Mouse (Mus musculus): ENCODE measurements around the gene Brf1. TPM values are rescaled to one million over a fixed set of nuclear protein-coding genes. Genes with fewer than 3 reads are reported as not detected.

Gene Brf1
- polyA plus RNA-seq, 1 experiment from 2014 or later: 74.2 TPM

DNA sequence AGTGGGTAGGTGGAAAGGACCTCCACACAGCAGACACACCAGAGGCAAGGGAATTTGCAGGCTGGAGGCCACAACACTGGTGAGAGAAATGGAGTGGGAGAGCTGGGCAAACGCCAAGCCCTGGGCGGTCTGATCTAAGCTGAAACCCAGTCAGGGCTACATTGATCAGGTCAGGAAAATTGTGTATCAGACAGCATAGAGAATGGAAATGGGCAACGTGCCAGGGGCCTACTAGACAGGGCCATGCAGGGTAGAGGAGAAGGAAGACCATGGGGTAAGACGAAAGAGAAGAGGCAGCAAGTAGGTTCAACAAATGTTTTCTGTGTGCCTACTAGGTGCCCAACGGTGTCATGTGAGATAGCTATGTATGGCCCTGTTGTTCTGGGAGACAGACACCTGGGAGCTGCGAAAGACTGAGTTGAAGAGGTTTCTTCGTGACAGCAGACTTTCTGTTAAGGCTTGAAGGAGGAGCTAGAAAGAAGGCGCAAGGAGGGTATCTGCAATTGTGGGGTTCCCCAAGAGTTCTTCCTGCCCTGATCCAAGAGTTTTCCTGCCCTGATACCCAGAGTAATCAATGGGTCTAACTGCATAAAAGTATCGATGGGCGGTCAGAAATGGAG is 59.2 kb downstream of the Brf1 start:
- Histone ChIP-seq H3K9ac (peak overlapping the region; percentile 63), H3K27me3 (0 out of 2 replicates have a peak, but pooled peaks cover 11% of the 10 kb centered on the region), H3K4me1 (peaks cover 22% of the 10 kb centered on the region), H3K4me3 (replicated peaks) (peak overlapping the region; percentile 61), H3K4me2 (peak overlapping the region; percentile 63), H3K36me3 (replicated peaks) (no peaks in the 10 kb centered on the region), H3K9me3 (no peaks in the 10 kb centered on the region), H3K27ac (no peak overlapping the region)
- peak; percentile 12 for ATAC-seq (ENCODE audit: low FRiP score)
- WGBS: 42% methylated on average over 10 of the region's 10 CpGs

DNA sequence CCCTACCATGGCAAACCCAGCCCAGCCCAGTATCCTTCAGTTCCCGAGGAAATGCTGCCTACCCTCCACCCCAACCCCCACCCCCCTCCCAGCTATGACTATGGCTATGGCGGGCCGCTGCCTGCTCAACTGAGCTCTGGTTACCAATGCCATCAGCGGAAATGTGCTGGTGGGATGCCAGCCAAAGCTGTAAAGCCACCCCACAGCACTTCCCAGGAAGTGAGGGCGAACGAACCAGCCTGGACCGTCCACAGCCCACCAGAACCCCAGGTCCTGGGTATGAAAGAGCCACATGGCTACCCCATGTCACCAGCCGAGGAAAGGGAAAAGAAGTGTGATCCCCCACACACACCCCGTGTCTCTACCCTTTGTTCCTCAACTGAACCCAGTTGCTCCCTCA is 59.8 kb downstream of the Brf1 start:
- H3K9ac ChIP-seq: no peak overlapping the region
- H3K4me3 ChIP-seq (replicated peaks): no peak overlapping the region
- H3K36me3 ChIP-seq (replicated peaks): no peaks in the 10 kb centered on the region
- WGBS: 84% methylated on average over 9 of the region's 9 CpGs
- no peak overlapping the region for H3K4me2 ChIP-seq
- no peak overlapping the region for H3K27ac ChIP-seq
- no peaks in the 10 kb centered on the region for H3K9me3 ChIP-seq
- H3K27me3 ChIP-seq: 0 out of 2 replicates have a peak, but pooled peaks cover 11% of the 10 kb centered on the region
- ATAC-seq (ENCODE audit: low FRiP score): no peak
- peaks cover 22% of the 10 kb centered on the region for H3K4me1 ChIP-seq

DNA sequence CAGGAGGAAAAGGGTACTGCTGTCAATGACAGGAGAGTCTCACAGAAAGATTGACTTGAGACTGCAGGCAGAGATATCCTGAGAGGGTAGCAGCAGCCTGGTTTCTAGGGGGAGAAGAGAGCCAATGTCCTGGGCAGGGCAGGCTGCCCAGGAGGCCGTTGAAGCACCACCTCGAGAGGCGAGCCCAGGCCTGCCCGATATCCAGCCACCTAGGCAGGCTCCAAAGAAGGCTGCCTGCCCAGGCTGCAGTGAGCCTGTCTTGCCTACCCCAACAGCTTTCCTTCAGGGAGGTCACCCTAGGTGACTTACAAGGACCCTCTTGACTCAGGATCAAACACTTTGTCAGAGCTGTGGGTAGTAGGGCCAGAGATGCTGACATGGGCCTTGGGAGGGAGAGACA is 60.3 kb downstream of the Brf1 start:
- H3K4me1 ChIP-seq: peaks cover 22% of the 10 kb centered on the region
- no peak overlapping the region for H3K4me3 ChIP-seq (replicated peaks)
- WGBS: 88% methylated on average over 4 of the region's 4 CpGs
- H3K27ac ChIP-seq: peak overlapping the region; percentile 42; the same call in 1 of the 2 replicates
- no peak overlapping the region for H3K9ac ChIP-seq
- no peak for ATAC-seq (ENCODE audit: low FRiP score)
- 0 out of 2 replicates have a peak, but pooled peaks cover 11% of the 10 kb centered on the region for H3K27me3 ChIP-seq
- H3K36me3 ChIP-seq (replicated peaks): no peaks in the 10 kb centered on the region
- no peaks in the 10 kb centered on the region for H3K9me3 ChIP-seq
- no peak overlapping the region for H3K4me2 ChIP-seq

DNA sequence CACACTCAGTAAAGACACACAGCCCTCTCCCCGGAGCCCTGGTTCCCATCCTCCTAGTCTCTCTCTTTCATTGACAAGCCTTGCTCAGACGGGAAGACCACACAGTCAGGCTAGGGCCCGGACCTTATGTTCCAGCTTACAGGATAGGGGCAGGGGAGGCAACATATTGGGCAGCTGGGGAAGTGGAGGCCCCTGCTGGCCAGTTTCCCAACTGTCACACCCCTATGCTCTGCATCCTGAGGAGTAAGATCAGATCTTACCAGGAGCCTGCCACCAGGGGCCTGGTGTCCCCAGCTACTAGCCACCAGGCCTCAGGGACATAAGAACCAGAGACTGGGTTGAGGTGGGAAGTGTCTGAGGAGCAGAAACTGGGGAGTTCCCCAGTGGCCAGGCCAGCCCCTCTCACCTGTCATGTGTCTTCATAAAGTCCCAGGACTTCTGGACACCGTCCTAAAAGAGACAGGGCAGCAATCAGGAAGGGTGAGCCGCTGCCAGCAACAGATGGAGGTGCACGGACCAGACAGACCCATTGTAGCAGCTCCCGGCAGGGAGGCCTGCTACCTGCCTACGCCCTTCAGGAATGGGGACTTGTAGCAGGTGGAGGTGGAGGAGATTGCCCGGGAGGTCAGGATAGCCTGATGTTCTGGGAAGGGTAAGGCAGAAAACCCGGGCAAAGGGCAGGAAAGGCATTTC is 61.5 kb downstream of the Brf1 start:
- Histone ChIP-seq H3K4me2 (no peak overlapping the region), H3K9ac (no peak overlapping the region), H3K4me1 (peaks cover 22% of the 10 kb centered on the region), H3K27ac (no peak overlapping the region), H3K9me3 (no peaks in the 10 kb centered on the region), H3K4me3 (replicated peaks) (no peak overlapping the region), H3K36me3 (replicated peaks) (no peaks in the 10 kb centered on the region), H3K27me3 (0 out of 2 replicates have a peak, but pooled peaks cover 11% of the 10 kb centered on the region)
- 61% methylated on average over 10 of the region's 10 CpGs for WGBS
- no peak for ATAC-seq (ENCODE audit: low FRiP score)

DNA sequence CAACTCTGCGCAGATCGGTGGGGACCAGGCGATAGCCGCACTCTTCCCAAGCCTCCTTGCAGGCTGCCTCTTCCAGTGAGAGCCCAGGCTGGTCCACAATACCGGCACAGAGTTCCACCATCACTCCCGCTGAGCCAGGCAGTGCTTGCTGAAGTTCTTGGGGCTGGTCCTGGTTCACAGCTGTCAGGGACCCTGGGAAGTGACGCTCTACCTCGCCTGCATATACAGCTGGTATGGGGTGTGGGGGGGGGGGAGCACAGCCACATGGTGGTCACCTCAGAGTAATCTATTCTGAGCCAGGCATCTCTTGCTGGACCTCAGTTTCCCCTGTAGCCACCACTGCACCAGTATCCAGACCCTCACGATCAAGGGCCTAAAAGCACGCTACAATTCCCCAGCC is 62.1 kb downstream of the Brf1 start:
- H3K9ac ChIP-seq: no peak overlapping the region
- H3K4me1 ChIP-seq: peaks cover 22% of the 10 kb centered on the region
- WGBS: 84% methylated on average over 10 of the region's 10 CpGs

DNA sequence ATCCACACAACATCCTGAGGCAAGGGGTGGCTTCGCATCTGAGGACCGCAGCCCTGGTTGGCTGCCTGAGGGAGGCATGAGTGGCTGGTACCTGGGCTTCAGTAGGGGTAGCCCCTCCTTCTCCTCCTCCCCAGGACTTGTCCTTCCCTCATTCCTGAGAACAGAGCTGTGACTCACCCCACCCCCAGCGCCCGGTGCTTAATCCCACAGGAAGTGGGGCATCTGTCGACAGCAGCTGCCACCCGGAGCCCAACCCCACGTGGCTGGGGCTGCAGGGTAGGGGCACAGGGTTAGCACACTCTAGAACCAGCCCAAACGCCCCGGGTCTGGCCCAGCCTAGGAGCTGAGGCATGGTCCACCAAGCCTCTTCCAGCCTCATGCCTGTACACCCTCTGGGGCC is 62.6 kb downstream of the Brf1 start:
- H3K4me1 ChIP-seq: peaks cover 22% of the 10 kb centered on the region
- no peak overlapping the region for H3K4me2 ChIP-seq
- H3K4me3 ChIP-seq (replicated peaks): no peak overlapping the region
- 57% methylated on average over 9 of the region's 9 CpGs for WGBS
- no peaks in the 10 kb centered on the region for H3K9me3 ChIP-seq
- H3K9ac ChIP-seq: no peak overlapping the region
- no peak for ATAC-seq (ENCODE audit: low FRiP score)
- no peaks in the 10 kb centered on the region for H3K36me3 ChIP-seq (replicated peaks)
- H3K27ac ChIP-seq: no peak overlapping the region
- peaks cover 5% of the 10 kb centered on the region; the same call in 1 of the 2 replicates for H3K27me3 ChIP-seq

More for the DNA sequence above, 62.1 kb downstream of the Brf1 start:
- Histone ChIP-seq H3K4me3 (replicated peaks) (no peak overlapping the region), H3K9me3 (no peaks in the 10 kb centered on the region), H3K27ac (no peak overlapping the region), H3K36me3 (replicated peaks) (no peaks in the 10 kb centered on the region), H3K27me3 (0 out of 2 replicates have a peak, but pooled peaks cover 8% of the 10 kb centered on the region), H3K4me2 (no peak overlapping the region)
- ATAC-seq (ENCODE audit: low FRiP score): no peak

DNA sequence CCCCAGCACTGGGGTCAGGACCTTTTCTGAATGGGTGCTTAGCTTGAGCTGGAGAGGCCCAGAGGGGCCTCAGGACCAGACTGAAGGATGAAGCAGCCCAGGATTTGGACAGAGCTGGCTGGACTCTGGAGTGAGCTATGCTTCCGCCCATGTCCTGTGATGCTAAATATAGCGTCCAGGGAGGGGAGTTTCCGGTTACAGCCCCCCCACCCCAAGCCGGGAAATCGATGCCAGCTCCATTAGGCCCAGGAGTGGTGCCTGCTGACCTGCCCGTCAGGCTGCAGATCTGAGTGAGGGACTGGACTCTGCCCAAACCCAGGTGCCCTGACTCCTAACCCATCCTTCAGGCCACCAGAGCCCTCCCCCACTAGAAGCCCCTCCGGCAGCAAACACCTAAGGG is 67.9 kb downstream of the Brf1 start:
- H3K4me2 ChIP-seq: no peak overlapping the region
- no peaks in the 10 kb centered on the region for H3K9me3 ChIP-seq
- H3K27me3 ChIP-seq: peaks cover 51% of the 10 kb centered on the region
- peaks cover 22% of the 10 kb centered on the region for H3K4me1 ChIP-seq
- H3K36me3 ChIP-seq (replicated peaks): no peaks in the 10 kb centered on the region
- H3K4me3 ChIP-seq (replicated peaks): no peak overlapping the region
- WGBS: 73% methylated on average over 7 of the region's 7 CpGs
- H3K27ac ChIP-seq: no peak overlapping the region
- ATAC-seq (ENCODE audit: low FRiP score): no peak
- no peak overlapping the region for H3K9ac ChIP-seq

DNA sequence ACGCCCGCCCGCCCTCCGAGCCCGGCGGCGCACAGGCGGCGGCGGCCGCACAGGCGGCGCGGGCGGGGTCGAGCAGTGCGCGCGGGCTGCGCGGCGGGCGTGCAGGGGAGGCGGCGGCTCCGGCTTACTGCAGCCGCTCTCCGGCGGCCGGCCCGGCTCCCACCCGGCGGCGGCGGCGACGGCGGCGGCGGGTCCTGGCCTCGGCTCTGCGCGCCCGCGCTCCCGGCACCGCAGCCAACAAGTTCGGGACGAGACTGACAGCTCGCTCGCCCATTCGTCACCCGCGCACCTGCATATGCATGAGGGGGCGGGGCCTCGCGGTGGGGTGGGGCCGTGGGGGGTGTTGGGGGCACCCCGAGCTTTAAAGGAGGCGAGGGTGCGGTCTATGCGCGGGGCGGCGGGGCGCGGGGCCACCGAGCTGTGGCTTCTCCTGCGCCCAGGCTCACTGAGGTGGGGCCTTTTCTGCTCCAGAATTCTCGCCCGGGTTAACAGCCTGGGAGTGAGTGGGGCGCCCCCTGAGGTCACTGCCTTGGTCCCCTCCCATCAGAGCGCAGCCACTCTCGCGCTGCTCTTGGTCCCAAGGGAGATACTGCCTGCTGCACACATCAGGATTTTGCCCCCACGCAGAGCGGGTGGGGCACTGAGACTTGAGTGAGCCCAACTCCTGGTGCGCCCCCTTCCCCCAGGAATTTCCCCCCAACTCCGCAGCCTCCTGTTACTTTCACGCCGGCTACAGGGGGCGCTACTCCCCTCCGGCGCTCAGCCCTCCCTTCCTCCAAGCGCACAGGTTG is 70.7 kb downstream of the Brf1 start, which contains the start of gene Jag2:
Gene Jag2 (minus strand): TSS at position 215 of the 791 bp plus-strand sequence.
- peak within 1 kb of the TSS; percentile 56 for H3K9ac ChIP-seq
- peak within 1 kb of the TSS; percentile 75 for H3K27ac ChIP-seq
- H3K4me2 ChIP-seq: peak within 1 kb of the TSS; percentile 87
- WGBS: 1% methylated on average over 72 of the region's 85 CpGs
- peak; percentile 58 for ATAC-seq (ENCODE audit: low FRiP score)
- H3K27me3 ChIP-seq: peaks cover 74% of the 10 kb centered on the region
- H3K4me3 ChIP-seq (replicated peaks): peak within 1 kb of the TSS; percentile 58
- H3K4me1 ChIP-seq: peaks cover 28% of the 10 kb centered on the region
- H3K9me3 ChIP-seq: no peaks in the 10 kb centered on the region
- no peaks in the 10 kb centered on the region for H3K36me3 ChIP-seq (replicated peaks)

DNA sequence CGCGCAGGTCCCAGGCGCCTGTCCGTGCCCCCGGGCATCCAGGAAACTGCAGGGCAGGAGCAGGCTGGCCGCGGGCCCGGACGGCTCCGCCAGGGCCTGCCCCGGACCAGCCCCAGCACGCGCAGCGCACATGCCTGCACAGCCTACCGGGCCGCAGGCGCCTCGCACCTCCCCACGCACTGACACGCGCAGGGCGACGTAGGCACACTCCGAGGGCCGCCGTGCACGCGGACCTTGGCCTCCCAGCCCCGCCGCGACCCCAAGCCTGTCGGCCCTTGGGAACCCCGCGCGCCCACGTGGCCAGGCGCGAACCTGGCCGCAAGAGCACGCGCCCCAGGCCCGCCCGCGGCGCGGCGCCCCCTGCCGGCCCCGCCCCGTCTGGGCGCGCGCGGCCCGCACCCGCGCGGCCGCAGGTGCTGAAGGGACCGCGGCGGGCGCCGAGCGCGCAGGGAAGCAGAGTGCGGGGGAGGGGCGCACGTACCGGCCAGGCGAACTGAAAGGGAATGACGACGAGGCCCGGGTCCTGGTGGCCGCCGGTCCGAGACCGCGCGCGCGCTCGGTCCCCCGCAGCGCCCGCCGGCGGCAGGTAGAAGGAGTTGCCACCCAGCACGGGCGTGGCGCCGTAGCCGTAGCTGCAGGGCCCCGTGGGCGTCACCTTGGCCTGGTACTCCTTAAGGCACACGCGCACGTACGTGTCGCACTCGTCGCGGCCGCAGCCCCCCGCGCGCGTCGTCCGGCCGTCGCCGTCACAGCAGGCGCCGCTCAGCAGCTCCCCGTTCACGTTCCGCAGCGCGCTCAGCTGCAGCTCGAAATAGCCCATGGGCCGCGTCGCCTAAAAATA is 71.9 kb downstream of the Brf1 start:
- Histone ChIP-seq H3K9me3 (no peaks in the 10 kb centered on the region), H3K36me3 (replicated peaks) (no peaks in the 10 kb centered on the region), H3K4me1 (peaks cover 30% of the 10 kb centered on the region), H3K4me2 (peak overlapping the region; percentile 87), H3K4me3 (replicated peaks) (peak overlapping the region; percentile 58), H3K9ac (peak overlapping the region; percentile 56), H3K27ac (peak overlapping the region; percentile 75), H3K27me3 (peaks cover 77% of the 10 kb centered on the region)
- ATAC-seq (ENCODE audit: low FRiP score): peak; percentile 49
- 1% methylated on average over 124 of the region's 124 CpGs for WGBS

DNA sequence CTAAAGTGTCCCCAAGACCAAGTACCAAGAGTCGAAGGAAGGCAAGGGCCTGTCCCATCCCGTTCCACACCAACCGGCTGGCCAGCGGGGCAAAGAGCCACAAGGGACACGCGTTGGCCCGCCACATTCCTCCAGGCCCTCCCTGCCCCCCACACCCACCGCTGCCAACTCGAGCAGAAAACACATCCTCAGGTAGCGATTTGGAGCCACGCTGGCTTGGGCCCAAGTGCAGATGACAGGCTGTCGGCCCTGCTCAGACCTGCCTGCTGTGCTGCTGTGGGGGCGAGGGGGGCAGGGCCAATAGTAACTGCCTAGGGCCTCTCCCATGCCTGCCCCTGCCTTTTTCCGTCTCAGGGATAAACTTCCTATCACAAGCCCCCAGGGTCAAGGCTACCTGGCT is 73.2 kb downstream of the Brf1 start:
- H3K27me3 ChIP-seq: peaks cover 70% of the 10 kb centered on the region
- no peaks in the 10 kb centered on the region for H3K9me3 ChIP-seq

DNA sequence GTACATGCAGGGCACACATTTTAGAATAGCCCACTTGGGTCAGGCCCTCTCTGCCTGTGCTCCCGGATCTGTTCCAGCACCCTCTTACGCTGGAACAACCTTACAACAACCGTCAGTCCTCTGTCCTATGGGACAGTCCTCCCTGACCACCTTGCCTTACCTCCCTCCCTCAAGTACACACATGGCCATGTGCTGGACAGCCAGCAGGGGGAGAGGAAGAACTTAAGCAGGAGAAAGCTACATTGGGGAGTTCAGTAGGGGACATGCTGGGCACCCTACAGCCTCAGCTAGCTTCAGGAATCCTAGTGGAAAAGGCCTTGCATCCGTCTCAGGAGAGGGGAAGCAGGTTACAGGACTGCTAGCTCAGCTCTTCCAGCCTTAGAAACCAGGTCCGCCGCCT is 74.6 kb downstream of the Brf1 start:
- no peaks in the 10 kb centered on the region for H3K9me3 ChIP-seq
- no peak overlapping the region for H3K4me3 ChIP-seq (replicated peaks)
- 86% methylated on average over 6 of the region's 6 CpGs for WGBS
- H3K4me1 ChIP-seq: peaks cover 51% of the 10 kb centered on the region
- ATAC-seq (ENCODE audit: low FRiP score): no peak
- H3K27ac ChIP-seq: no peak overlapping the region
- no peaks in the 10 kb centered on the region for H3K36me3 ChIP-seq (replicated peaks)
- no peak overlapping the region for H3K9ac ChIP-seq
- no peak overlapping the region for H3K4me2 ChIP-seq
- peaks cover 58% of the 10 kb centered on the region for H3K27me3 ChIP-seq

More for the DNA sequence above, 73.2 kb downstream of the Brf1 start:
- Histone ChIP-seq H3K27ac (no peak overlapping the region), H3K9ac (0 out of 2 replicates have a peak overlapping the region, but pooled peaks have one; percentile 12), H3K4me2 (peak overlapping the region; percentile 87; the same call in 1 of the 2 replicates), H3K4me3 (replicated peaks) (no peak overlapping the region; the same call in 1 of the 2 replicates), H3K36me3 (replicated peaks) (no peaks in the 10 kb centered on the region), H3K4me1 (peaks cover 44% of the 10 kb centered on the region)
- WGBS: 68% methylated on average over 14 of the region's 14 CpGs
- ATAC-seq (ENCODE audit: low FRiP score): no peak
